Comparison of ENCODE assay signal across 31 mouse cellular contexts in the genomic region with DNA sequence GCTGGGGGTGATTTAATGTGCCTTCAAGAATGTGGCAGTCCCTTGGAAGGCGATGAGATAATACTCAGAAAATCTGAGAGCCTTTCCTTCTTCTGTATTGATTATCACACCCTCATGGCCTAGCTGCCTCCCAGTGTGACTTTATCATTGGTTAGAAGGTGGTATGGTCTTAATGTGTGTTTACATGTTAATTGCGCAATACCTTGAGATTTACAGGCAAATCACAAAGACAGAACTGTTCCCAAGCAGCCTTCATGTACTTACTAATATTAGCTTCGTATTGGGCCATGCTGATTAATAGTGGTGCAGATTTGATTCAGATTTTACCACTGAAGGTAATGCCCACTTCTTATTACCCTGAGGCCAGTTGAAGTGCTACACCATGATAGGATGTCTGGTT.
"Had no signal": no experiment of that assay in that cellular context is flagged by ENCODE, and none has a peak within 500 bp of the region (broad histone marks: within the 10 kb centered on the region; RNA-seq: fewer than 3 reads in every experiment).

No protein-coding gene starts in this region.

- H3K9me3 ChIP-seq: limb, embryonic 12.5 days; limb, embryonic 13.5 days; limb, embryonic 15.5 days; liver, embryonic 12.5 days; liver, embryonic 13.5 days; liver, embryonic 15.5 days; lung, embryonic 15.5 days; megakaryocyte, embryonic 14.5 days; midbrain, embryonic 10.5 days; midbrain, embryonic 12.5 days; midbrain, embryonic 13.5 days; midbrain, embryonic 15.5 days; neural tube, embryonic 12.5 days had no signal

- H3K4me3 ChIP-seq: left cerebral cortex, adult 2 months; limb, embryonic 12.5 days; limb, embryonic 13.5 days; limb, embryonic 15.5 days; liver, embryonic 12.5 days; liver, embryonic 13.5 days; liver, embryonic 15.5 days; lung, embryonic 15.5 days; megakaryocyte, embryonic 14.5 days; midbrain, embryonic 10.5 days; midbrain, embryonic 12.5 days; midbrain, embryonic 13.5 days; midbrain, embryonic 15.5 days; neural tube, embryonic 12.5 days had no signal

- H3K36me3 ChIP-seq: limb, embryonic 12.5 days; limb, embryonic 13.5 days; limb, embryonic 15.5 days; liver, embryonic 12.5 days; liver, embryonic 13.5 days; liver, embryonic 15.5 days; lung, embryonic 15.5 days; midbrain, embryonic 10.5 days; midbrain, embryonic 12.5 days; midbrain, embryonic 13.5 days; midbrain, embryonic 15.5 days; neural tube, embryonic 12.5 days had no signal

- H3K27me3 ChIP-seq: limb, embryonic 12.5 days; limb, embryonic 13.5 days; limb, embryonic 15.5 days; liver, embryonic 12.5 days; liver, embryonic 13.5 days; liver, embryonic 15.5 days; lung, embryonic 15.5 days; megakaryocyte, embryonic 14.5 days; midbrain, embryonic 12.5 days; midbrain, embryonic 13.5 days; midbrain, embryonic 15.5 days; neural tube, embryonic 12.5 days had no signal

- H3K4me2 ChIP-seq: limb, embryonic 12.5 days; limb, embryonic 13.5 days; limb, embryonic 15.5 days; liver, embryonic 11.5 days; liver, embryonic 12.5 days; liver, embryonic 13.5 days; liver, embryonic 15.5 days; lung, embryonic 14.5 days; lung, embryonic 15.5 days; midbrain, embryonic 11.5 days; midbrain, embryonic 12.5 days; midbrain, embryonic 13.5 days; midbrain, embryonic 15.5 days; neural tube, embryonic 12.5 days had no signal

- ATAC-seq: liver, embryonic 12.5 days; liver, postnatal 0 days; lung, postnatal 0 days; midbrain, embryonic 13.5 days; midbrain, embryonic 15.5 days; midbrain, embryonic 16.5 days had no signal

- DNase-seq: left cerebral cortex, postnatal 4 days; liver; liver, embryonic 13.5 days; liver, postnatal 0 days; lung, adult 18-20 months; lung, adult 2 months; lung, embryonic 14.5 days; lung, postnatal 10 days; lung, postnatal 14 days; lung, postnatal 36 days; lung, postnatal 4 days; midbrain, embryonic 14.5 days had no signal

- H3K27ac ChIP-seq: left cerebral cortex, adult 2 months; limb, embryonic 12.5 days; limb, embryonic 13.5 days; limb, embryonic 15.5 days; liver, embryonic 12.5 days; liver, embryonic 13.5 days; liver, embryonic 14.5 days; liver, embryonic 15.5 days; lung, embryonic 15.5 days; macrophage; midbrain, embryonic 10.5 days; midbrain, embryonic 12.5 days; midbrain, embryonic 13.5 days; midbrain, embryonic 15.5 days; neural tube, embryonic 12.5 days had no signal

- H3K4me1 ChIP-seq: limb, embryonic 12.5 days; limb, embryonic 13.5 days; limb, embryonic 15.5 days; liver, embryonic 12.5 days; liver, embryonic 13.5 days; liver, embryonic 15.5 days; lung, embryonic 15.5 days; midbrain, embryonic 10.5 days; midbrain, embryonic 12.5 days; midbrain, embryonic 13.5 days; midbrain, embryonic 15.5 days; neural tube, embryonic 12.5 days had no signal

- H3K9ac ChIP-seq: limb, embryonic 12.5 days; limb, embryonic 13.5 days; limb, embryonic 15.5 days; liver, embryonic 12.5 days; liver, embryonic 13.5 days; liver, embryonic 14.5 days; liver, embryonic 15.5 days; liver, postnatal 0 days; lung, embryonic 14.5 days; lung, embryonic 15.5 days; midbrain, embryonic 12.5 days; midbrain, embryonic 13.5 days; midbrain, embryonic 15.5 days; neural tube, embryonic 12.5 days had no signal
